Mouse (Mus musculus) spleen, adult 2 months (tissue): ENCODE measurements around the gene Tle3.

ENCODE experiments used
- CTCF ChIP-seq: fragments of 200-500 bp; IDR thresholded peaks from 2 replicates; pipeline ENCODE4 v1.5.1; 2011; ENCODE audit warnings: mild to moderate bottlenecking, inconsistent platforms; ENCODE audit not compliant: insufficient read depth, insufficient read length, insufficient replicate concordance; ENCODE audit errors: extremely low read depth
- POLR2A ChIP-seq: fragments of 200-500 bp; IDR thresholded peaks from 2 replicates; pipeline ENCODE4 v1.6.1; 2011; ENCODE audit warnings: low read depth, low read length, inconsistent platforms

DNA sequence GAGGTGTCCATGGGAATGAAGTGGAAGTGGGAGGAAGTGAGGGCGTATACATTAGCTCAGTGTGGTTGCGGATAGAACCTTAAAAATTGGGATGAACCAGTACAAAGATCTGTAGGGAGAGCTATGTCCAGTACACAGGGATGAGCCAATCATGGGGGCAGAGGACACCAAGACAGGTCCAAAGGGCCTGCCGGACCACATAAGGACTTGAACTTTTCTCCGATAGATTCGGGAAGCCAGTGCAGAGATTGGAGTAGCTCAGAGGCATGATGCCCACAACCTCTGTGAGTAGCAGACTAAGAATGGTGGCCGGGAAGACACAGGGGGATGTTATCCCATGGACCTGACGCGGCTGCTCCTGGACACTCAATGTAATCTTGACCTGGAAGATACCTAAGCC is 12.0 kb upstream of the Tle3 start:
- TF ChIP-seq CTCF: no peak
- no peak for TF ChIP-seq POLR2A
